ENCODE assay signal across 12 mouse cellular contexts in genomic region chr1:89568546-89569405, GRCm38 (mm10).
A peak's percentile ranks its signal among the peaks of the same experiment; 100 is the strongest.
DNase-seq lines count a peak whose midpoint lies in the region; ATAC-seq and TF ChIP-seq lines count a peak whose summit lies in the region.
"Had no signal": no experiment of that assay in that cellular context is flagged by ENCODE, and none has a peak within 500 bp of the region (broad histone marks: within the 10 kb centered on the region; RNA-seq: fewer than 3 reads in every experiment).

No protein-coding gene starts in this region.

- H3K4me3 ChIP-seq in kidney, embryonic 16.5 days (ENCODE audit: low read length): no peak overlapping the region
- H3K4me3 ChIP-seq in C2C12 (ENCODE audit: insufficient read depth, poor library complexity, severe bottlenecking): no peak overlapping the region
- no peak overlapping the region for H3K4me3 ChIP-seq in limb, embryonic 14.5 days (replicated peaks; ENCODE audit: low read length)
- H3K4me3 ChIP-seq in left cerebral cortex, adult 2 months: no peak overlapping the region
- H3K4me3 ChIP-seq: liver, embryonic 12.5 days; midbrain, embryonic 12.5 days had no signal

- no peaks in the 10 kb centered on the region for H3K9me3 ChIP-seq in kidney, embryonic 16.5 days (ENCODE audit: low read length)
- H3K9me3 ChIP-seq in limb, embryonic 14.5 days (ENCODE audit: control insufficient read depth, low read length): no peaks in the 10 kb centered on the region
- H3K9me3 ChIP-seq: liver, embryonic 12.5 days; midbrain, embryonic 12.5 days had no signal

- peaks cover 16% of the 10 kb centered on the region for H3K79me3 ChIP-seq in C2C12 (ENCODE audit: low read depth)

- no peak overlapping the region for H3K9ac ChIP-seq in kidney, embryonic 16.5 days (replicated peaks; ENCODE audit: low read length)
- H3K9ac ChIP-seq in limb, embryonic 14.5 days (ENCODE audit: low read depth, low read length, severe bottlenecking): no peak overlapping the region
- H3K9ac ChIP-seq: liver, embryonic 12.5 days; midbrain, embryonic 12.5 days had no signal

- TF ChIP-seq POLR2A in limb, embryonic 14.5 days (IDR thresholded peaks at IDR 0.05; ENCODE audit: borderline replicate concordance, extremely low read depth, insufficient read depth, insufficient read length): no peak

- WGBS in kidney, embryonic 16.5 days: 56% methylated on average over 6 of the region's 6 CpGs
- 27% methylated on average over 6 of the region's 6 CpGs for WGBS in limb, embryonic 14.5 days

- no peak overlapping the region for H3K27ac ChIP-seq in kidney, embryonic 16.5 days (ENCODE audit: low read length)
- H3K27ac ChIP-seq in limb, embryonic 14.5 days (replicated peaks; ENCODE audit: low read depth, low read length): no peak overlapping the region
- H3K27ac ChIP-seq in left cerebral cortex, adult 2 months: no peak overlapping the region
- H3K27ac ChIP-seq: liver, embryonic 12.5 days; midbrain, embryonic 12.5 days had no signal

- no peaks in the 10 kb centered on the region for H3K27me3 ChIP-seq in kidney, embryonic 16.5 days (ENCODE audit: insufficient read depth, low read length)
- H3K27me3 ChIP-seq in C2C12 (ENCODE audit: control insufficient read depth, insufficient read depth, insufficient read length): no peaks in the 10 kb centered on the region
- no peaks in the 10 kb centered on the region for H3K27me3 ChIP-seq in limb, embryonic 14.5 days (ENCODE audit: control insufficient read depth, insufficient read depth, low read length)
- H3K27me3 ChIP-seq: liver, embryonic 12.5 days; midbrain, embryonic 12.5 days had no signal

- peak; percentile 25 to 35 for DNase-seq in adrenal gland, postnatal 36 days
- no peak for DNase-seq in adrenal gland, postnatal 4 days (ENCODE audit: low spot score in 2 of 2)
- peak; percentile 35 for DNase-seq in kidney, postnatal 10 days
- peak; percentile 49 for DNase-seq in limb, embryonic 14.5 days (ENCODE audit: low spot score)
- DNase-seq in natural killer cell, adult 2 months (ENCODE audit: low spot score in 2 of 2): no peak
- DNase-seq in left cerebral cortex, adult 2 months (ENCODE audit: extremely low spot score in 1 of 2, low spot score in 2 of 2): no peak
- DNase-seq: spleen, adult 18-20 months; thymus, adult 2 months had no signal

- TF ChIP-seq CTCF in C2C12 (IDR thresholded peaks at IDR 0.05; ENCODE audit: control insufficient read depth, insufficient read depth, insufficient read length): no peak
- no peak for TF ChIP-seq CTCF in left cerebral cortex, adult 2 months (IDR thresholded peaks at IDR 0.05)

- H3K4me1 ChIP-seq in kidney, embryonic 16.5 days (ENCODE audit: insufficient read depth, low read length): peaks cover 45% of the 10 kb centered on the region
- H3K4me1 ChIP-seq in limb, embryonic 14.5 days (ENCODE audit: control insufficient read depth, insufficient read depth, low read length): peaks cover 41% of the 10 kb centered on the region

- no peak for ATAC-seq in kidney, embryonic 16.5 days (ENCODE audit: low FRiP score, low TSS enrichment)
- peak; percentile 10; the same call in 1 of the 2 replicates for ATAC-seq in limb, embryonic 14.5 days (ENCODE audit: low FRiP score, low read depth)
- ATAC-seq: liver, embryonic 12.5 days had no signal

- intact Hi-C loops in left cerebral cortex, adult 2 months (cut with DNase I): no loop called here

- no peak overlapping the region for H3K4me2 ChIP-seq in kidney, embryonic 16.5 days (replicated peaks; ENCODE audit: low read depth, low read length)
- H3K4me2 ChIP-seq in limb, embryonic 14.5 days (replicated peaks; ENCODE audit: low read depth, low read length, severe bottlenecking): peak overlapping the region; percentile 18; the same call in 1 of the 2 replicates
- H3K4me2 ChIP-seq: liver, embryonic 12.5 days; midbrain, embryonic 12.5 days had no signal

- H3K79me2 ChIP-seq in C2C12 (ENCODE audit: control insufficient read depth, insufficient read depth): peaks cover 81% of the 10 kb centered on the region

- peak overlapping the region; percentile 13 for H3ac ChIP-seq in C2C12 (ENCODE audit: control insufficient read depth, insufficient read length, low read depth)

- no peaks in the 10 kb centered on the region for H3K36me3 ChIP-seq in kidney, embryonic 16.5 days (ENCODE audit: insufficient read depth, low read length)
- no peaks in the 10 kb centered on the region for H3K36me3 ChIP-seq in C2C12 (ENCODE audit: control insufficient read depth, insufficient read depth)
- H3K36me3 ChIP-seq in limb, embryonic 14.5 days (ENCODE audit: control insufficient read depth, insufficient read depth, low read length): no peaks in the 10 kb centered on the region
- H3K36me3 ChIP-seq: liver, embryonic 12.5 days; midbrain, embryonic 12.5 days had no signal

TF ChIP-seq in C2C12, 6 proteins besides CTCF, POLR2A, EP300 and RAD21:
- TF ChIP-seq FOSL1 (IDR thresholded peaks at IDR 0.05; ENCODE audit: insufficient read depth, low read length, poor library complexity, severe bottlenecking) (no peak), MAX (IDR thresholded peaks at IDR 0.05) (no peak), MYOG (IDR thresholded peaks at IDR 0.05; ENCODE audit: control insufficient read depth, extremely low read depth, insufficient read length) (no peak), MYOD1 (IDR thresholded peaks at IDR 0.05; ENCODE audit: control insufficient read depth, insufficient read length, low read depth) (no peak), CEBPB (IDR thresholded peaks at IDR 0.05; ENCODE audit: low read depth) (no peak)

Comparison
In these comparisons a context has a peak if more than half of its experiments do, and no peak if none do; other contexts are left out.
1. DNase-seq: peak in adrenal gland, postnatal 36 days (2 of 2), kidney, postnatal 10 days (single experiment) and limb, embryonic 14.5 days (single experiment); none in adrenal gland, postnatal 4 days (0 of 2), natural killer cell, adult 2 months (0 of 2) and left cerebral cortex, adult 2 months (0 of 2).